Mouse (Mus musculus): ENCODE results near the gene Ifnar1.
"Not testable (repeated sequence)": the region's sequence is repeated elsewhere in the genome, so short reads cannot be mapped to it uniquely, and the experiment has no call there.

The Ifnar1 gene

GRCm38 (mm10) chr16:91484808-91485700, at the start of gene Ifnar1:
Ifnar1 (plus strand) TSS chr16:91485238.
- peak; percentile 100 for DNase-seq (ENCODE audit: low spot score in 2 of 2)

GRCm38 (mm10) chr16:91438081-91438480, 47.0 kb upstream of the Ifnar1 start:
- DNase-seq (ENCODE audit: low spot score in 2 of 2) = no peak

DNA sequence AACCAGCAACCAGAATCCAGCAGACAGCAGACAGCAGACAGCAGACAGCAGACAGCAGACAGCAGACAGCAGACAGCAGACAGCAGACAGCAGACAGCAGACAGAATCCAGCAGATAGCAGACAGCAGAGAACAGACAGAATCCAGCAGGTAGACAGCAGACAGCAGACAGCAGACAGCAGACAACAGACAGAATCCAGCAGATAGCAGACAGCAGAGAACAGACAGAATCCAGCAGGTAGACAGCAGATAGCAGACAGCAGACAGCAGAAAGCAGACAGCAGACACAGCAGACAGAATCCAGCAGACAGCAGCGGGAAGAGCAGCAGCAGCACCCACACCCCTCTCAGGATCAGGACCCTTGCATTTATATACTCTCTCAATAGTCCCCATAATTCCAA, 46.4 kb upstream of the Ifnar1 start:
- DNase-seq (ENCODE audit: low spot score in 2 of 2) = not testable (repeated sequence)

DNA sequence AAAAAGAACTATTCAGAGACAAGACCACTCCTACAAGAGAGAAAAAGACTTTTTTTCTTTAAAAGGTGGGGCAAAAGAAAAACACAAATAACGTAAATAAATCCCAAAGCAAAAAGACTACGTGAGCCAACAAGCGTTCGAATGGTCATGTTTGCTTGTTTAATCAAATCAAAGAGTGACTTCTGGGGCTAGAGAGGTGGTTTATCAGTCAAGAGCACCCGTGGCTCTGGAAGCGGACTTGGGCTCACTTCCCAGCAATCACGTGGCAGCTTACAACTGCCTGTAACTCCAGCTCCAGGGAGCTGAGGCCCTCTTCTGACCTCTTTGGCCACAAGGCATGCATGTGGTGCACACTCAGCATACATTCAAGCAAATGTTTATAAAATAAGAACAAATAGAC, 43.7 kb upstream of the Ifnar1 start:
- DNase-seq (ENCODE audit: low spot score in 2 of 2) = no peak

DNA sequence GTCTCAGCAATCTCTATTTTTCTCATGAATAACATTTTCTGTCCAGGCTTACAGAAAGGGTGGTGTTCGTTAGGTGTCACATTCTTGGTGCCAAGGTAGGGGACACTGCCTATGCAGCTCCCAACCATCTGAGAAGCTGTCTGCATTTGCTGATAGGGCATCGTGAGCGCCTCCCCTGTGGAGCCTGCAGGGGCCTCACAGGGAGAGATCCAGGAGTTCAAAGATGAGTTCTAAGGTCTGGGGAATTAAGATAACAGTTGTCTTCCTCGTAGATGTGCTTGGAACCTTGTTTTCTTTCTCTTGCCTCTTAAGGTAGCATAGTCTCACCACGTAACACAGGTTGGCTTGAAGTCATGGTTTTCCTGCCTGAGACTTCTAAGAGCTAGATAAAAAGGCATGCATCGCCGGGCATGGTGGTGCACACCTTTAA, 43.2 kb upstream of the Ifnar1 start:
- no peak for DNase-seq (ENCODE audit: low spot score in 2 of 2)

DNA sequence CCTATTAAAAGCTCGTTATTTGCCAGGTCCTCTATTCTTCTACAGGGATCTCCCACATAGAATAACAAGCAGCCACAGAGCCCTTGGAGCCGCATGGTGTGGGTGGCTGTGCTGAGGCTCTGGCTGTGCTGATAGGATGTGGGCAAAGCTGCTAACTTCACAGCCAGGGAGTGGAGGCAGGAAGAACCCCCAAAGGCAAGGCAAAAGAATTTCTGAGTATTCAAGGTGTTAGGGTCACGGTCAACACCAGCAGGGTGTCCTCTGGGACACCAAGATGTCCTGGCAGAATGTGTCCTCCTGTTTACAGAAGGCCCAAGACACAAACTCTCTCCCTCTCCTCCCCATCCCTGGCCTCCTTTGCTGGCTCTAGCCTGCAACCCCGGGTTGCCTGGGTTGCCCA, 42.6 kb upstream of the Ifnar1 start:
- DNase-seq (ENCODE audit: low spot score in 2 of 2) = peak; percentile 54 to 65

DNA sequence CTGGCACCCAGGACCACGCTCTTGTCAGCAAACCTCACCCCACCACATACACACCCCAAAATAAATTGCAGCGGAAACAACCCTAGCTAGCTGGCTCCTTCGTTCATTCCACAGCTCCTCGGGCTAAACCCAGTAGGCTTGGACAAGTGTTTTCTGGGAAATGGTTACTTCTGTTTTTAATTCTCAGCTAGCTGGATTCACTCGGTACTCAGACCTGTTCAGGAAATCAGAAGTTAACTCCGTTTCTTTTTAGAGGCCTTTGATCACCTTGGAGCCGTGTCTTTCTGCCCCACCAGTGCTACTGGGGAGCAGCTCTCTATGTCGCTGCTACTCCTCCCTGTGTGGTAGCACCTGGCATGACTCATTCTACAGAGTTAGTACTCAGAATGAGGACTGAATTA, 41.8 kb upstream of the Ifnar1 start:
- DNase-seq (ENCODE audit: low spot score in 2 of 2) = no peak

GRCm38 (mm10) chr16:91444847-91445246, 40.2 kb upstream of the Ifnar1 start:
- DNase-seq (ENCODE audit: low spot score in 2 of 2) = no peak

DNA sequence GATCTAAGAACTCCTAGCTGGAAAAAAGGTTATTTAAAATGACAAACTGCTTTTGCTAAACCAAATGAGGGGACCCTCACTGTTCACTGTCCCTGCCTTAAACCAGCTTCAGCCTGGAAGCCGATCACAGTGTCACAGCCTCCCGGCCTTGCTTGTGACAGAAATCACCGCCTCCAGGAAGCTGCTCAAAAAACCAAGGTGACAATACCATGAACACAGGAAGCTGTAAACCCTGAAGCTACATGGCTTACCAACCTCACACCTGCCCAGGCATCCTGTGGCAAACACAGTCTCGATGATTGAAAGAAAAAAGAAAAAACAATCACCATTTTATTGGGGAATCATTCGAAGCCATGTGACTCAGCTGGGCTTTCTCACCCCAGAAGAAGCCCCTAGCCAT, 39.5 kb upstream of the Ifnar1 start:
- peak; percentile 70 to 74 for DNase-seq (ENCODE audit: low spot score in 2 of 2)

DNA sequence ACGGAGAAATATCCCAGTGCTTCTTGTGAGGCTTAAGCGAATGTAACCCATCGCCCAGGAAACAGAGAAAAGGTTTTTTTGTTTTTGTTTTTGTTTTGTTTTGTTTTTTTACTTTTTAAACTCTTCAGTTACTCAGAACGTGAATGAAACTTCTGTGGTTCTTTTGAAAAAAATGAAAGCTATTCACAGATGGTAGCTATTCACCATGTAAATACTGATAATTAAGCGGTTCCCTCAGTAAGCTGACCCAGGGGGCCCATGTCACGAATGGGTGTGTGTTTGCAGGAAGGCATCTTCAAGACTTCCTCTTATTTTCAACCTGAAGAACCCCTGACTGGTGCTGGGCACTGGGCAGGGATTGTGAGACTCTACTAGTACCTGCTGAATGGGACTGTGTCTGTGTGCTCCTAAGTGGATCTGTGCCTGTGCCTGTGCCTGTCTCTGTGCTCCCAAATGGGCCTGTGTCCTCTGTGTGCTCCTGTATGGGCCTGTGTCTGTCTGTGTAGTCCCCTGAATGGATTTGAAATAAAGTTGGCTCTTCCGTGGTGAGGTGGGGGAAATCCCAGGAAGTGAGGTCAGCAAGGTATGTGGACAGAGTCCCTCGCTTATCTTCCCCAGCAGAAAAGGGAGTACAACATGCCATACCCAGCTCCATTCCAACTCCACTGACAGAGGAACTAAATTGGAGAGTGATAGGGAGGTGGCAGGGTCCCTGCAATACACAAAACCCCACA, 38.1 kb upstream of the Ifnar1 start:
- peak in 1 of 2 experiments; percentile 51 for DNase-seq (ENCODE audit: low spot score in 2 of 2)

DNA sequence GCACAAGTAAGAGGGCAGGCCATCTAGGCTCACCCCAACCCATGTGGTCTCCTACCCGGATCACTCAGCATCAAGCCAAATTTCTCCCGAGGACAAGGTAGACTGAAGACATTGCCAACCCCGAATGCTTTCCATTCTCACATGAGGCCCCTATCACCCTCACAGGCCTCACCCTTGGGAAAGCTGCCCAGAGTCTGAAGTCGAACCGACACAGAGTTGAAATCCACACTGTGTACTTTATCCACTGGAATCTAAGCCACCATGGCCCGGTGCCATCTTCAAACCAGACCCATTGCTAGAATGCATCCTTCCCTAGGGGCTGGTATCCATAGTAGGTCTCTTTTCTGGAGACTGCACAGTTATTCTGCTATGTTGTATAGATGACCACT, 37.5 kb upstream of the Ifnar1 start:
- no peak for DNase-seq (ENCODE audit: low spot score in 2 of 2)

- no peak for DNase-seq (ENCODE audit: low spot score in 2 of 2)
These were observed 37.0 kb upstream of the Ifnar1 start for GRCm38 (mm10) chr16:91448088-91448487.

DNA sequence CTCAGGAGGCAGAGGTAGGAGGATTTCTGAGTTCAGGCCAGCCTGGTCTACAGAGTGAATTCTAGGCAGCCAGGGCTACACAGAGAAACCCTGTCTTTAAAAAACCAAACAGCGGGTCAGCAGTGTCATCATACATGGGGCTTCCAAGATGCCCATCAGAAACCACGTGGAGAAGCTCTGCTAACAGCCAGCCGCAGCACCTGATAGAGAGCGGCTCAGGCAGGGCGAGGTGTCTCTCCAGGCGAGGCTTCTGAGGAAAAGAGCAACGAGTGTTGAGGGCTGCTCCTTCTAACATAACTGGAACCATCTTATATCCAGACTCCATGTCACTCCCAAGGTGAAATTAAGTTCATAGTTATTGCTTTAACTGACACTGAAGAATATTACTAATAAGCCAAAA, 36.1 kb upstream of the Ifnar1 start:
- no peak for DNase-seq (ENCODE audit: low spot score in 2 of 2)

DNA sequence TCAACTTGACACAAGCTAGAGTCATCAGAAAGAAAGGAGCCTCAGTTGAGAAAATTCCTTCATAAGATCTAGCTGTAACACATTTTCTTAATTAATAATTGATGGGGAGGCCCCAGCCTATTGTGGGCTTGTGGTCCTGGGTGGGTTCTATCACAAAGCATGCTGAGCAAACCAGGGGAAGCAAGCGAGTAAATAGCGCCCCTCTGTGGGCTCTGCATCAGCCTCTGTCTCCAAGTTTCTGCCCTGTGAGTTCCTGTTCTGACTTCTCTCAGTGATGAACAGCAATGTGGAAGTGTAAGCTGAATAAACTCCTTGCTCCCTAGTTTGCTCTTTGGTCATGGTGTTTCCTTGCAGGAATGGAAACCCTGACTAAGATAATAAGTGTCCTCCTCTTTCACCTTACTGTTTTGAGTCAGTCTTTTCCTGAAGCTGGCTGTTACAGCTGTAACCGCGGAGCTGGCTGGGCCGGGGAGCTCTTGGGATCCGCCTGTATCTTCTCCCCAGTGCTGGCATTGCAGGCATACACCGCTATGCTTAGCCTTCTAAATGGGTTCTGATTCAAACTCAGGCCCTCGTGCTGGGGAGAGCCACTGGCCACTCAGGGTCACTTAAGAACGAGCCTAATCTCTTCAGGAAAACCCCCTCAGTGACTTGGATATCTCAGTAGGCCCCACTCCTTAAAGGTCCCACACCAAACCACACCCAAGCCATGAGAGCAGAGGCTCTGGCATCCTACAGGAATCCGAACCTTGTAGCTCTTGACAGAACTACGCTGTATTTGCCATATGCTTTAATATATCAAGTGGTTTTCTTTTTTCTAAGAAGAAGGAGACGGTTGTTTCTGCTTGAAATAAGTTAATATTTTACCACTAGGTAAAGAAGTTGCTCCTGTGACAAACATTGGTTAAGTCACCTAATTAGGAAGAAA, 34.6 kb upstream of the Ifnar1 start:
- no peak for DNase-seq (ENCODE audit: low spot score in 2 of 2)

DNA sequence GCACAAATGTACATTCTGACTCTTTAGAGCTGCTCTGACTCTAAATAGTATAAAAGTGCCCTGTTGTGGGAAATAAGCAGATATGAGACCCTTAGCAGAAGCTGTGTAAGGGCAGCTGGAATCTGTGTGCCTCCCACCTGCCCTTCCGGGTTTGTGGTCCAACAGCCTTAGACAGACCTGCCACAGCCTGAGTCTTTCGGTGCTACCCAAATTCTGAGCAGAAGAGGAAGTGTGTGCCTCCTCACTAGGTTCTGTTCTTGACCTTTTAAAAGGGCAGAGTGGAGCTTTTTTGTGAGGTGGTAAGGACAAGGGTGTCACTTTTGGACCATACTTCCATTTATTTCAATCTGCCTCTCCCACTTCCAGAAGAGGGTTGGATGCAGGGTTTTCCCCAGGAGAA, 33.1 kb upstream of the Ifnar1 start:
- DNase-seq (ENCODE audit: low spot score in 2 of 2) = peak in 1 of 2 experiments; percentile 59

- no peak for DNase-seq (ENCODE audit: low spot score in 2 of 2)
These were observed 32.6 kb upstream of the Ifnar1 start for GRCm38 (mm10) chr16:91452363-91452896.

GRCm38 (mm10) chr16:91455868-91456267, 29.2 kb upstream of the Ifnar1 start:
- DNase-seq (ENCODE audit: low spot score in 2 of 2) = no peak

- DNase-seq (ENCODE audit: low spot score in 2 of 2) = peak; percentile 60 to 72
These were observed 26.7 kb upstream of the Ifnar1 start for GRCm38 (mm10) chr16:91458301-91458746.

DNA sequence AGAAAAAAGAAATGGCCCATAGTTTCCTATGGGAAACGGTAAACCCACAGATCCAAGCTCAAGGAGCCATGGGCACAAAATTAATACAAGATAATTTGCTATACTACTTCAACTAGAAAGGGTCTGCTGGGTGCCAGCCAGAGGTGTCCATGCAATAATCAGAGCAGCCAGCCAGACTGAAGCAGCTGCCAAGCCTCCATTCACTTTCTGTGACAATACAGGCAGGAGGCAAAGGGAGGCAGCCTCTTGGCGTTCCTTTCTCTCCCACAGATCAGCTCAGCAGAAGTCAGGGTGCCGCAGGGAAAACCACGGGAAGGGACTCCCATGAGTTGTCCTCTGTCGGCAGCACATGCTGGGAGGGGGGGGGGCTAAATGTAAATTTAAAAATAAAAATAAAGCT, 26.1 kb upstream of the Ifnar1 start:
- no peak for DNase-seq (ENCODE audit: low spot score in 2 of 2)

GRCm38 (mm10) chr16:91459396-91459795, 25.6 kb upstream of the Ifnar1 start:
- DNase-seq (ENCODE audit: low spot score in 2 of 2) = no peak

DNA sequence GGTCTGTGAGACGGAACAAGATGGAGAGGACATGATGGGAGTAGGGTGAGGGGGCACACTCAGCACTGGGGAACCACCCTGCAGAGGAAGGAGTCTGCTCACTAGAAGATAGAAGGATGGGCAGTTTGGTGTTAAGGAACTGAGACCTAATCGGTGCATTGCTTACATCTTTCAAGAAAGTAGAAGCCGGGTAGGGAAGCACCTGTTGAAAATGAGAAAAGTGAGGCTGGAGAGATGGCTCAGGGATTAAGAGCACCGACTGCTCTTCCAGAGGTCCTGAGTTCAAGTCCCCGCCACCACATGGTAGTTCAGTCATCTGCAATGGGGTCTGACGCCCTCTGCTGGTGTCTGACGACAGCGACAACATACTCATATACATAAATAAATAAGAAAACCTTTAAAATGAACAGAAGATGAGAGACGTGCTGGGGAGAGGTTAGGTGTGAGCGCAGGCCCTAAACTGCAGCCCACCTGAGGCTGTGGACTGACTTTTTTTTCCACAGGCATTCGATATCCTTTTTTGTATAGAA, 25.1 kb upstream of the Ifnar1 start:
- DNase-seq (ENCODE audit: low spot score in 2 of 2) = peak in 1 of 2 experiments; percentile 62

Data from natural killer cell, adult 2 months (primary cell).